ENCODE assay signal across 26 mouse cellular contexts in the genomic region with DNA sequence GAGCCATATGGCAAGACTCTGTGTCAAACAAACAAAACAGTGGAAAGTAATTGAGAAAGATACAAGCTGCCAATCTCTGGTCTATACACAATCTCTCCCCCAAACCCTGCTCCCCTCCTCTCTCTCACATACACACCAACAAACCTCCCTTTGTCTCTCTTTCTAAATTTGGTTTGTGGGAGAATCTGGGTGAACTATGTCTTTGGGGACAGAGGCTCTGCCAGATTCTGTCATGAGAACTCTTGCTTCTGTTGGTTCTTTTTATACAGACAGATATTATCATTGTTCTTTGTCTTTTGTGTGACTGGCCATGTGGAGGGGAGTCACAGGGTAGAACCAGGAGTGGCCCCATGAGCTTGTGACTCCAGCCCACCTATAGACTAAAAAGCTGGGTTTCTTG.
"Had no signal": no experiment of that assay in that cellular context is flagged by ENCODE, and none has a peak within 500 bp of the region (broad histone marks: within the 10 kb centered on the region; RNA-seq: fewer than 3 reads in every experiment).

No protein-coding gene starts in this region.

- DNase-seq: gastrocnemius, adult 2 months; gastrocnemius, postnatal 10 days; gastrocnemius, postnatal 25 days; heart, adult 18-20 months; heart, postnatal 10 days; heart, postnatal 4 days; kidney, adult 18-20 months; kidney, adult 8-10 months; kidney, postnatal 14 days; kidney, postnatal 36 days; layer of hippocampus, postnatal 36 days; left cerebral cortex, postnatal 4 days had no signal

- H3K4me2 ChIP-seq: heart, embryonic 12.5 days; hindbrain, embryonic 12.5 days; hindbrain, embryonic 14.5 days; intestine, embryonic 15.5 days; limb, embryonic 13.5 days; limb, embryonic 15.5 days; liver, embryonic 12.5 days had no signal

- H3K27me3 ChIP-seq: heart, embryonic 12.5 days; hindbrain, embryonic 12.5 days; intestine, embryonic 15.5 days; limb, embryonic 13.5 days; limb, embryonic 15.5 days; liver, embryonic 12.5 days had no signal

- H3K4me1 ChIP-seq: heart, embryonic 10.5 days; heart, embryonic 12.5 days; hindbrain, embryonic 12.5 days; intestine, embryonic 15.5 days; limb, embryonic 13.5 days; limb, embryonic 15.5 days had no signal

- H3K36me3 ChIP-seq: heart, embryonic 10.5 days; heart, embryonic 12.5 days; hindbrain, embryonic 10.5 days; hindbrain, embryonic 12.5 days; intestine, embryonic 15.5 days; limb, embryonic 13.5 days; limb, embryonic 15.5 days; liver, embryonic 12.5 days had no signal

- H3K27ac ChIP-seq: gastrocnemius, adult 2 months; heart, embryonic 10.5 days; hindbrain, embryonic 10.5 days; hindbrain, embryonic 12.5 days; hindbrain, embryonic 14.5 days; intestine, embryonic 15.5 days; kidney, postnatal 0 days; limb, embryonic 13.5 days; limb, embryonic 15.5 days; liver, embryonic 12.5 days; liver, embryonic 14.5 days had no signal

- ATAC-seq: hindbrain, embryonic 16.5 days; inflammation-experienced regulatory T-cells, adult 6 months; intestine, embryonic 15.5 days; intestine, postnatal 0 days; liver, embryonic 12.5 days had no signal

- H3K9me3 ChIP-seq: intestine, embryonic 15.5 days; limb, embryonic 15.5 days had no signal

- H3K9ac ChIP-seq: heart, embryonic 12.5 days; hindbrain, embryonic 12.5 days; hindbrain, embryonic 14.5 days; intestine, embryonic 15.5 days; limb, embryonic 13.5 days; limb, embryonic 15.5 days; liver, embryonic 12.5 days; liver, embryonic 14.5 days had no signal

- H3K4me3 ChIP-seq: gastrocnemius, adult 2 months; heart, embryonic 10.5 days; heart, embryonic 12.5 days; hindbrain, embryonic 10.5 days; hindbrain, embryonic 12.5 days; intestine, embryonic 15.5 days; limb, embryonic 13.5 days; limb, embryonic 15.5 days; liver, embryonic 12.5 days had no signal
